Mouse (Mus musculus) gastrocnemius, adult 18-20 months (tissue): ENCODE data around the gene Rps28. TPM values are rescaled to one million over a fixed set of nuclear protein-coding genes. Genes with fewer than 3 reads are reported as not detected.

Experiments used
- DNase-seq: peaks from one replicate; pipeline ENCODE4 v3.0.0; 2021; ENCODE audit warnings: low spot score
- total RNA-seq, 2 experiments: library from RNA; stranded (reverse); gene quantifications; 2 replicates each; pipeline ENCODE4 v1.2.3; 2021

Rps28 gene
- total RNA-seq, 2 experiments from 2014 or later, result 586 to 627 TPM

- no peak for DNase-seq
These were observed 49.7 kb downstream of the Rps28 start for GRCm38 (mm10) chr17:33774573-33775155.

GRCm38 (mm10) chr17:33773871-33774572 lies 50.3 kb downstream of the Rps28 start:
- DNase-seq, result no peak

- DNase-seq, result no peak
These were observed 50.9 kb downstream of the Rps28 start for GRCm38 (mm10) chr17:33773426-33773825.

GRCm38 (mm10) chr17:33771617-33772016 lies 52.7 kb downstream of the Rps28 start:
- no peak for DNase-seq

Other genes with a start within 250 kb of the Rps28 start
- 1 to 10 TPM; 6.1 to 6.3 TPM for gene Zfp414, start 195.5 kb downstream of the Rps28 start, total RNA-seq
- gene Pram1, start 186.5 kb downstream of the Rps28 start, total RNA-seq, result under 1 TPM in 1 of 2 experiments, not detected in 1; 0.17 TPM
- gene Hnrnpm, start 137.7 kb downstream of the Rps28 start, total RNA-seq, result 10 to 100 TPM; 62.1 to 74.1 TPM
- gene March2, start 105.9 kb downstream of the Rps28 start, total RNA-seq, result 10 to 100 TPM; 87.2 to 90.6 TPM
- gene Rab11b, start 64.0 kb downstream of the Rps28 start, total RNA-seq, result 100 to 1,000 TPM; 138 to 142 TPM
- 1 to 10 TPM; 4.3 to 6.6 TPM for gene Angptl4, start 42.7 kb downstream of the Rps28 start, total RNA-seq
- gene Kank3, start 14.0 kb downstream of the Rps28 start, total RNA-seq, result 10 to 100 TPM; 13.4 to 16.6 TPM
- gene Ndufa7, start within 50 bp of the Rps28 start, total RNA-seq, result 100 to 1,000 TPM; 375 to 377 TPM
- gene Cd320, start 18.5 kb upstream of the Rps28 start, total RNA-seq, result 10 to 100 TPM; 14.8 to 15.2 TPM
- gene Gm7029, start 49.3 kb upstream of the Rps28 start, total RNA-seq, result not detected
- gene Kifc1, start 66.1 kb upstream of the Rps28 start, total RNA-seq, result under 1 TPM in 1 of 2 experiments, not detected in 1; 0.34 TPM
- gene Platr17, start 80.6 kb upstream of the Rps28 start, total RNA-seq, result not detected
- gene Daxx, start 84.9 kb upstream of the Rps28 start, total RNA-seq, result 10 to 100 TPM; 12.0 to 13.7 TPM
- gene Tapbp, start 91.3 kb upstream of the Rps28 start, total RNA-seq, result 10 to 100 TPM; 30.2 to 31.7 TPM
- 10 to 100 TPM; 14.2 to 16.4 TPM for gene Zbtb22, start 91.3 kb upstream of the Rps28 start, total RNA-seq
- 10 to 100 TPM; 26.4 to 31.9 TPM for gene Rgl2, start 105.0 kb upstream of the Rps28 start, total RNA-seq
- gene Pfdn6, start 115.8 kb upstream of the Rps28 start, total RNA-seq, result 10 to 100 TPM; 64.8 to 68.8 TPM
- 1 to 10 TPM; 8.7 to 8.8 TPM for gene Wdr46, start 116.1 kb upstream of the Rps28 start, total RNA-seq
- gene B3galt4, start 126.9 kb upstream of the Rps28 start, total RNA-seq, result 1 to 10 TPM; 1.5 to 1.7 TPM
- 10 to 100 TPM; 29.6 to 33.5 TPM for gene Vps52, start 131.2 kb upstream of the Rps28 start, total RNA-seq
- 100 to 1,000 TPM; 367 to 381 TPM for gene Rps18, start 131.4 kb upstream of the Rps28 start, total RNA-seq
- gene H2-K1, start 175.8 kb upstream of the Rps28 start, total RNA-seq, result 10 to 100 TPM; 47.2 to 57.7 TPM
- 10 to 100 TPM; 12.5 to 13.5 TPM for gene Ring1, start 200.1 kb upstream of the Rps28 start, total RNA-seq
- gene H2-Ke6, start 203.5 kb upstream of the Rps28 start, total RNA-seq, result 10 to 100 TPM; 80.3 to 82.1 TPM
- gene Slc39a7, start 207.1 kb upstream of the Rps28 start, total RNA-seq, result 10 to 100 TPM; 41.0 to 50.2 TPM
- 10 to 100 TPM; 34.9 to 37.0 TPM for gene Rxrb, start 207.2 kb upstream of the Rps28 start, total RNA-seq
- 1 to 10 TPM; 2.9 TPM for gene Col11a2, start 214.9 kb upstream of the Rps28 start, total RNA-seq